Mouse (Mus musculus): ENCODE results near the gene Nfia. TPM values are rescaled to one million over a fixed set of nuclear protein-coding genes. Genes with fewer than 3 reads are reported as not detected.

The Nfia gene
- polyA plus RNA-seq, 1 experiment from 2014 or later, result 42.0 TPM

GRCm38 (mm10) chr4:97855712-97856420 lies 83.3 kb downstream of the Nfia start:
- Histone ChIP-seq H3K27me3 (replicated peaks) (no peaks in the 10 kb centered on the region), H3K27ac (ENCODE audit: poor library complexity, severe bottlenecking) (peak overlapping the region; percentile 48; the same call in 1 of the 2 replicates), H3K9ac (no peak overlapping the region), H3K4me3 (no peak overlapping the region), H3K4me1 (replicated peaks) (peaks cover 45% of the 10 kb centered on the region), H3K9me3 (replicated peaks) (no peaks in the 10 kb centered on the region), H3K4me2 (no peak overlapping the region), H3K36me3 (no peaks in the 10 kb centered on the region)
- 85% methylated on average over 8 of the region's 8 CpGs for WGBS
- ATAC-seq (ENCODE audit: insufficient number of reproducible peaks, low FRiP score), result no peak

GRCm38 (mm10) chr4:97857549-97857948 lies 85.0 kb downstream of the Nfia start:
- peaks cover 48% of the 10 kb centered on the region for H3K4me1 ChIP-seq (replicated peaks)
- 90% methylated on average over 2 of the region's 2 CpGs for WGBS
- no peak overlapping the region for H3K4me3 ChIP-seq
- no peaks in the 10 kb centered on the region for H3K9me3 ChIP-seq (replicated peaks)
- H3K4me2 ChIP-seq, result no peak overlapping the region
- no peaks in the 10 kb centered on the region for H3K27me3 ChIP-seq (replicated peaks)
- H3K36me3 ChIP-seq, result no peaks in the 10 kb centered on the region
- H3K9ac ChIP-seq, result no peak overlapping the region
- H3K27ac ChIP-seq (ENCODE audit: poor library complexity, severe bottlenecking), result no peak overlapping the region
- no peak for ATAC-seq (ENCODE audit: insufficient number of reproducible peaks, low FRiP score)

GRCm38 (mm10) chr4:97859431-97859830 lies 86.9 kb downstream of the Nfia start:
- 0 out of 2 replicates have a peak overlapping the region, but pooled peaks have one; percentile 2 for H3K27ac ChIP-seq (ENCODE audit: poor library complexity, severe bottlenecking)
- no peaks in the 10 kb centered on the region for H3K36me3 ChIP-seq

GRCm38 (mm10) chr4:97860376-97860775 lies 87.8 kb downstream of the Nfia start:
- no peak overlapping the region for H3K27ac ChIP-seq (ENCODE audit: poor library complexity, severe bottlenecking)
- no peak overlapping the region for H3K9ac ChIP-seq
- H3K4me1 ChIP-seq (replicated peaks), result peaks cover 46% of the 10 kb centered on the region
- H3K36me3 ChIP-seq, result no peaks in the 10 kb centered on the region
- H3K4me3 ChIP-seq, result no peak overlapping the region
- ATAC-seq (ENCODE audit: insufficient number of reproducible peaks, low FRiP score), result no peak
- no peak overlapping the region for H3K4me2 ChIP-seq
- H3K9me3 ChIP-seq (replicated peaks), result no peaks in the 10 kb centered on the region
- 51% methylated on average over 3 of the region's 3 CpGs for WGBS
- H3K27me3 ChIP-seq (replicated peaks), result no peaks in the 10 kb centered on the region

More at GRCm38 (mm10) chr4:97859431-97859830, 86.9 kb downstream of the Nfia start:
- H3K4me2 ChIP-seq, result no peak overlapping the region
- no peak overlapping the region for H3K4me3 ChIP-seq
- no peaks in the 10 kb centered on the region for H3K9me3 ChIP-seq (replicated peaks)
- no peak for ATAC-seq (ENCODE audit: insufficient number of reproducible peaks, low FRiP score)
- 67% methylated on average over 4 of the region's 4 CpGs for WGBS
- H3K9ac ChIP-seq, result no peak overlapping the region
- peaks cover 48% of the 10 kb centered on the region for H3K4me1 ChIP-seq (replicated peaks)
- no peaks in the 10 kb centered on the region for H3K27me3 ChIP-seq (replicated peaks)

GRCm38 (mm10) chr4:97860791-97861344 lies 88.3 kb downstream of the Nfia start:
- H3K27ac ChIP-seq (ENCODE audit: poor library complexity, severe bottlenecking), result no peak overlapping the region

GRCm38 (mm10) chr4:97862379-97862778 lies 89.8 kb downstream of the Nfia start:
- H3K36me3 ChIP-seq, result no peaks in the 10 kb centered on the region
- no peaks in the 10 kb centered on the region for H3K9me3 ChIP-seq (replicated peaks)
- ATAC-seq (ENCODE audit: insufficient number of reproducible peaks, low FRiP score), result no peak
- no peak overlapping the region for H3K4me3 ChIP-seq
- peaks cover 43% of the 10 kb centered on the region for H3K4me1 ChIP-seq (replicated peaks)
- no peak overlapping the region for H3K4me2 ChIP-seq
- no peaks in the 10 kb centered on the region for H3K27me3 ChIP-seq (replicated peaks)
- no peak overlapping the region for H3K9ac ChIP-seq
- no peak overlapping the region for H3K27ac ChIP-seq (ENCODE audit: poor library complexity, severe bottlenecking)
- WGBS, result 80% methylated on average over 6 of the region's 6 CpGs

More at GRCm38 (mm10) chr4:97860791-97861344, 88.3 kb downstream of the Nfia start:
- Histone ChIP-seq H3K4me3 (no peak overlapping the region), H3K4me1 (replicated peaks) (peaks cover 45% of the 10 kb centered on the region), H3K36me3 (no peaks in the 10 kb centered on the region), H3K4me2 (no peak overlapping the region), H3K9me3 (replicated peaks) (no peaks in the 10 kb centered on the region), H3K27me3 (replicated peaks) (no peaks in the 10 kb centered on the region), H3K9ac (no peak overlapping the region)
- no peak for ATAC-seq (ENCODE audit: insufficient number of reproducible peaks, low FRiP score)
- WGBS, result 81% methylated on average over 8 of the region's 8 CpGs

- H3K4me1 ChIP-seq (replicated peaks), result peaks cover 44% of the 10 kb centered on the region
- 92% methylated on average over 2 of the region's 2 CpGs for WGBS
- H3K36me3 ChIP-seq, result no peaks in the 10 kb centered on the region
- no peak overlapping the region for H3K4me2 ChIP-seq
- ATAC-seq (ENCODE audit: insufficient number of reproducible peaks, low FRiP score), result no peak
- H3K27me3 ChIP-seq (replicated peaks), result no peaks in the 10 kb centered on the region
- no peak overlapping the region for H3K4me3 ChIP-seq
- no peak overlapping the region for H3K27ac ChIP-seq (ENCODE audit: poor library complexity, severe bottlenecking)
- H3K9ac ChIP-seq, result no peak overlapping the region
- H3K9me3 ChIP-seq (replicated peaks), result no peaks in the 10 kb centered on the region
Measured at GRCm38 (mm10) chr4:97864276-97864675, 91.7 kb downstream of the Nfia start.

GRCm38 (mm10) chr4:97865410-97865953 lies 92.9 kb downstream of the Nfia start:
- Histone ChIP-seq H3K9me3 (replicated peaks) (no peaks in the 10 kb centered on the region), H3K9ac (no peak overlapping the region), H3K27ac (ENCODE audit: poor library complexity, severe bottlenecking) (no peak overlapping the region), H3K4me3 (no peak overlapping the region), H3K4me1 (replicated peaks) (peaks cover 43% of the 10 kb centered on the region), H3K27me3 (replicated peaks) (no peaks in the 10 kb centered on the region), H3K36me3 (no peaks in the 10 kb centered on the region), H3K4me2 (no peak overlapping the region)
- WGBS, result 82% methylated on average over 3 of the region's 3 CpGs
- ATAC-seq (ENCODE audit: insufficient number of reproducible peaks, low FRiP score), result no peak

- H3K36me3 ChIP-seq, result no peaks in the 10 kb centered on the region
- H3K4me1 ChIP-seq (replicated peaks), result peaks cover 38% of the 10 kb centered on the region
- H3K27ac ChIP-seq (ENCODE audit: poor library complexity, severe bottlenecking), result peak overlapping the region; percentile 47; the same call in 1 of the 2 replicates
- H3K4me2 ChIP-seq, result no peak overlapping the region
- H3K9ac ChIP-seq, result no peak overlapping the region
- H3K9me3 ChIP-seq (replicated peaks), result no peaks in the 10 kb centered on the region
- no peaks in the 10 kb centered on the region for H3K27me3 ChIP-seq (replicated peaks)
- ATAC-seq (ENCODE audit: insufficient number of reproducible peaks, low FRiP score), result no peak
- H3K4me3 ChIP-seq, result no peak overlapping the region
- 46% methylated on average over 5 of the region's 5 CpGs for WGBS
Measured at GRCm38 (mm10) chr4:97866463-97866862, 93.9 kb downstream of the Nfia start.

GRCm38 (mm10) chr4:97868307-97868937 lies 95.9 kb downstream of the Nfia start:
- Histone ChIP-seq H3K9me3 (replicated peaks) (no peaks in the 10 kb centered on the region), H3K4me3 (peak overlapping the region; percentile 26; the same call in 1 of the 2 replicates), H3K4me1 (replicated peaks) (peaks cover 49% of the 10 kb centered on the region), H3K4me2 (peak overlapping the region; percentile 46), H3K27ac (ENCODE audit: poor library complexity, severe bottlenecking) (peak overlapping the region; percentile 92), H3K27me3 (replicated peaks) (no peaks in the 10 kb centered on the region), H3K9ac (peak overlapping the region; percentile 47; the same call in 1 of the 2 replicates), H3K36me3 (no peaks in the 10 kb centered on the region)
- ATAC-seq (ENCODE audit: insufficient number of reproducible peaks, low FRiP score), result no peak
- WGBS, result 58% methylated on average over 10 of the region's 10 CpGs

- no peaks in the 10 kb centered on the region for H3K36me3 ChIP-seq
- H3K4me1 ChIP-seq (replicated peaks), result peaks cover 49% of the 10 kb centered on the region
- no peaks in the 10 kb centered on the region for H3K27me3 ChIP-seq (replicated peaks)
- peak overlapping the region; percentile 46 for H3K4me2 ChIP-seq
- H3K4me3 ChIP-seq, result peak overlapping the region; percentile 26
- no peaks in the 10 kb centered on the region for H3K9me3 ChIP-seq (replicated peaks)
- 0 out of 2 replicates have a peak overlapping the region, but pooled peaks have one; percentile 47 for H3K9ac ChIP-seq
- peak overlapping the region; percentile 92 for H3K27ac ChIP-seq (ENCODE audit: poor library complexity, severe bottlenecking)
- 0 out of 2 replicates have a peak, but pooled peaks have one; percentile 43 for ATAC-seq (ENCODE audit: insufficient number of reproducible peaks, low FRiP score)
- WGBS, result 65% methylated on average over 27 of the region's 27 CpGs
Measured at GRCm38 (mm10) chr4:97868938-97869440, 96.5 kb downstream of the Nfia start.

Data from heart, embryonic 12.5 days (tissue).